Mouse (Mus musculus) CD4-positive helper T cell, adult 2 months (primary cell): Measurements from ENCODE around the gene Iqsec3.

Experiments
- DNase-seq: peaks from one replicate; pipeline ENCODE4 v3.0.0-alpha.2; 2012; ENCODE audit warnings: low read depth, missing footprints, low spot score

Iqsec3 gene

GRCm38 (mm10) chr6:121366537-121366936, 106.9 kb downstream of the Iqsec3 start:
- DNase-seq, result peak; percentile 27

- no peak for DNase-seq
Measured at GRCm38 (mm10) chr6:121363956-121364355, 109.5 kb downstream of the Iqsec3 start.

GRCm38 (mm10) chr6:121363061-121363460, 110.4 kb downstream of the Iqsec3 start:
- no peak for DNase-seq

DNA sequence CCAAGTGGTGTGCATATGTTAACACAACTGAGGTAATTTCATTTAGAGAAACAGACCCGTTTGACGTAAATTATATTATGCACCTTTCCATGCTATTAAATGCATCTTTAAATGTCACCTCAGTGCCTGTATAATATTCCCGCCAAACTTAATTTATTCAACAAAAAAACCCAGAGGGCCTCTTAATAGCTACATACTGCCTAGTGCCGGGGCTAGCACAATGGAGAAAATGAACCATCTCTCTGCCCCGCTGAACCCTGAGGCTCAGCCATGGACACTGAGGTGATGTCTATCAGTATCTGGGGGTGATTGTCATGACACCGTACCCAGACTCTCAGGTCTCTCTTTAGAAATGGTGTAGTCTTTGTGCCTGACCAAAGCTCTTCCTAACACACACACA, 116.2 kb downstream of the Iqsec3 start:
- DNase-seq, result no peak

DNA sequence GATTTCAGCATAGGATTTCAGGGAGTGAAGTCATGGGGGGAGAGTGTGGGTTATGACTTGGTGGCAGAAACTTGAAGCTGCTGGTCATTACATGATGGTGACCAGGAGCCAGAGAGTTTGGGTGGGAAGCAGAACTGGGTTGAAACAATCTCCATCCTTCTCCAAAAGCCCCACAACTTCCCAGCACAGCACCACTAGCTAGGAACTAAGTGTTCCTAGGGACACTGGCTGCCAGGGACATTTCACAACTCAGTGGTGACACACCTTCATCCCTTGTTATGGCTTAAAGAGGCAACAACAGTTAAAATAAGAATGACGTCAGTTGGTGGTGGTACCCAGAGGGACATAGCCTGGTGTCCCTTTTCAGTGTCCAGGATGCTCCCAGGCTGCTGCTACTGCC, 117.4 kb downstream of the Iqsec3 start:
- DNase-seq, result no peak

- DNase-seq, result no peak
Measured at GRCm38 (mm10) chr6:121352276-121352675, 121.2 kb downstream of the Iqsec3 start.

GRCm38 (mm10) chr6:121346428-121346827, 127.0 kb downstream of the Iqsec3 start:
- DNase-seq, result no peak

DNA sequence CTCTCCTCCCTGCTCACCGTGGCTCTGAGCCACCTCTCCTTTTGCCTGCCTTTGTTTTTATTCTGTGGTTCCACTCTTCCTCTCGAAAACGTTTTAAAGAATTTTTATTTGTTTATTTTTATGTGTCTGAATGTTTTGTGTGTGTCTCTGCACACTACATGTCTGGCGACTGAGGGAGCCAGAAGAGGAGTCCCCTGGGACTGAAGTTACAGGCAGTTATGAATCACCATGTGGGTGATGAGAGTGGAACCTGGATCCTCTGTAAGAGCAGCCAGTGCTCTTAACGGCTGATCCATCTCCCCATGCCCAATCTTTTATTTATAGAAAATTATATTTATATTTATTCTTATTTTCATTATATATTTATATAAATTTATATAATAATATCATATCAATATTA, 129.1 kb downstream of the Iqsec3 start:
- no peak for DNase-seq

DNA sequence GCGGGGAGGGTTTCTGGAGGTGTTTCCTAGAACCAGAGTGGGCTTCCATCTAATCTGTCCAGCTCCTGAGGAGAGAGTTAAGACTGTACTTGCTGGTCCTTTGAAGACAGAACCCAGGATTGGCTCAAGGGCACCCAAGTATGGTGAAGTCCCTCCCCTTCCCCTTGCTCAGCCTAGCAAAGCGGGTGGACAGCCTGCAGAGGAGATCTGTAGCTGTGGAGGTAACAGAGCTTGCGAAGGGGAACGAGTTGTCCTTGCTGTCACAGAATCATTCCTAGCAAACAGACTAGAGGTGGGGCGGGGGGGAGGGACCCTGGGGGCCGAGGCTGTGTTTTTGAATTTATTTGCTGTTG, 129.7 kb downstream of the Iqsec3 start:
- DNase-seq, result no peak

DNA sequence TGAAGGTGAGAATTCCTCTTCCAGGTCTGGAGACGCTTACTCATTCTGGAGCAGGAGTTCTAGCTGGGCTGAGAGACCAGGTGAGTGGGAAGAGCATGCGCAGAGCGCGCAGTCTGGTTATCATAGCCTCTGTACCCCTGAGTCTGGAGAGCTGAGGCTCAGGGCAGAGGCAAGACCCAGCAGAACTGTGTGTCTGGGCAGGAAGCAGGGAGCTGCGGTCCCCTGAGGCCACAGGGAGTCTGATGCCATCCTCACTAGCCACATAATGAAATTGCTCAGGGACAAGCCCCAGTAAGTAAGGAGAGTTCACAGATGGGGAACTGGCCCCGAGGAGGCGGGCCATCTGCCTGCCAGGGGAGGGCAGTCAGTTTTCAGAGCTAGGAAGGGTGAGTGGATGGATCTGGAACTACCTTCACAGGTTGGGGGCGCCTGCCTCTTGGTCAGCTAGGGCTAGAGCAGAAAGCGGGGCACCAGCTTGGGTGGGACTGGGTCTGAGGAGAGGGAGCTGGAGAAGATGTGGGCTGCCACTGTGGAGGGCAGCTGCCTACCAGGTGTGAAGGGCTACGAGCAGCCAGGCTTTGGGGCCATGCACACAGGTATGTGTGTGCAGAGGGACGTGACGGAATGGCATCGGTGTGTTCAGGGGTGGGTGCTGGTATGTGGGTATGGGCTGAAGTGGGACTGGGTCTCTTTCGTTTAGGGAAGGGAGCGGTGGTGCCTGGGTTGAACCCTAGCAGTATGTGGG, 130.3 kb downstream of the Iqsec3 start, which contains the start of gene Slc6a12:
Slc6a12 (plus strand) TSS at position 51 of the 745 bp plus-strand sequence.
- DNase-seq, result no peak

- no peak for DNase-seq
Measured at GRCm38 (mm10) chr6:121341650-121342049, 131.8 kb downstream of the Iqsec3 start.

- no peak for DNase-seq
Measured at GRCm38 (mm10) chr6:121338519-121338896, 135.0 kb downstream of the Iqsec3 start.

GRCm38 (mm10) chr6:121337770-121338518, 135.5 kb downstream of the Iqsec3 start:
- peak; percentile 75 for DNase-seq

DNA sequence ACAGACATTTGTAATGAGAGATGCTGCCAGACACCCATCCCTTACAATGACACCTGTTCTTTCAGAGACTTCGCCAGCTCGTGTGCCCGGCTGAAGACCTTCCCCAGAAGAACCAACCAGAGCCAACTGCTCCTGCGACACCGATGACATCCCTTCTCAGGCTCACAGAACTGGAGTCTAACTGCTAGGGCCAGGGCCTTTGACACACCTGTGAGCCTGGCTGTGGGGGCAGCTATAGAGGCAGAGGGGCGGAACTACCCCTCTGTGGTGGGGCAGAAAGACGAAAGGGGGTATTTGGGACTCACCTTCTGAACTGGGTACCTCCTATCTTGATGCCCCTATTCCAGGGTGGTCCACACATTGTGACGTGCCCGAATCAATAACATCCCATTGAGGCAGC, 136.2 kb downstream of the Iqsec3 start:
- DNase-seq, result no peak

DNA sequence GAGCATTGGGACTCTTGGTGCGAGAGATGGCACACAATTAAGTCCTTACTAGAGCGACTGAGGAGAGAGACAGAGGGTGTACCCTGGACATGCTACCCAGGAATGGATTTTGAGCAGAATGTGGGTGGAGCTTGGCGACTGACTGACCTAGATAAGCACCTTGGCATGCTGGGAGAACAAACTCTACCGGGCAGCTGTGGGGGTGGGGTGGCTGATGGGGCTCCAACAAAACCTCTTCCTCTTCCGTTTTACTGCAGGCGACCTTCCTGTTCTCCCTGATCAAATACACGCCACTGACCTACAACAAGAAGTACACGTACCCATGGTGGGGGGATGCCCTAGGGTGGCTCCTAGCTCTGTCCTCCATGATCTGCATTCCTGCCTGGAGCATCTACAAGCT, 136.9 kb downstream of the Iqsec3 start:
- no peak for DNase-seq

DNA sequence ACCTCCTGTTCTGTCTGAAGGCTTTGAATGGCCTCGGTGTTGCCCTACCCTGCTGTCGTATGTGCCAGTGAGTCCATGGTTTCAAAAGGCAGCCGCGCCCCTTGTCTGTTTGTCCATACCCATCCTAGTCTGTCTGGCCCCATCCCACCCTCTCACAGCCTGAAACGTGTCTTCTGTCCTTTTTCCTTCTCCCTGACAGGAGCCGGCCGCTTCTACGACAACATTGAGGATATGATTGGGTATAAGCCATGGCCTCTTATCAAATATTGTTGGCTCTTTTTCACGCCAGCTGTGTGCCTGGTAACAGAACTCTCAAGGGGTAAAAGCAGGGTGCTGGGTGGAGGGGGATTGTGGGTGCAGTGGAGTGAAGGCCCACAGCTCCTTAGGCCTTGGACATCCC, 137.6 kb downstream of the Iqsec3 start:
- DNase-seq, result no peak

- DNase-seq, result no peak
Measured at GRCm38 (mm10) chr6:121329848-121330508, 143.5 kb downstream of the Iqsec3 start.

GRCm38 (mm10) chr6:121328417-121328884, 145.0 kb downstream of the Iqsec3 start:
- DNase-seq, result no peak

- DNase-seq, result no peak
Measured at GRCm38 (mm10) chr6:121326486-121327069, 146.9 kb downstream of the Iqsec3 start.

- no peak for DNase-seq
Measured at GRCm38 (mm10) chr6:121325740-121326139, 147.7 kb downstream of the Iqsec3 start.

DNA sequence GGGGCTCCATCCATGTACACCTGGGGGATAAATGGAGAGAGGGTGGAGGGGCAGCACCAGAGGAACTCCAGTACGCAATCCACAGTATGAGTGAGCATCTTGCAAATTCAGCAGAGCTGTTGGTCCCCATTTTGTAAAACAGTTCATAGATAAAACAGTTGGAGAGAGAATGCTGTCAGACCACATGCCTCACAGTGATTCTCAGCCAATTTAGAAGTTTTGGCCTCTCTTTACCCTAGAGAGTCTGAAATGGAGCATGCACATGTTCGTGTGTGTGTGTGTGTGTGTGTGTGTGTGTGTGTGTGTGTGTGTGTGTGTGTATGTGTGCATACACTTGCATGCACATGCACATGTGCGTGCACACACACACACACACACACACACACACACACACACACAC, 148.2 kb downstream of the Iqsec3 start:
- DNase-seq, result no peak
